Mouse (Mus musculus) thymus, postnatal 14 days (tissue): Measurements from ENCODE around the gene Dcx.

Experiments used
- DNase-seq: peaks from one replicate; pipeline ENCODE4 v3.0.0; 2021

Gene Dcx

GRCm38 (mm10) chrX:143826521-143826920 lies 106.6 kb downstream of the Dcx start:
- DNase-seq, result no peak

- DNase-seq, result no peak
These were observed 114.2 kb downstream of the Dcx start for GRCm38 (mm10) chrX:143818961-143819360.

GRCm38 (mm10) chrX:143815948-143816347 lies 117.2 kb downstream of the Dcx start:
- DNase-seq, result no peak
